In genomic region chr5:146948508-146949088, GRCm38 (mm10) we compare ENCODE assay signal across 8 mouse cellular contexts. TPM values are rescaled to one million over a fixed set of nuclear protein-coding genes. Genes with fewer than 3 reads are reported as not detected.
DNase-seq lines count a peak whose midpoint lies in the region; ATAC-seq and TF ChIP-seq lines count a peak whose summit lies in the region.

Gtf3a (plus strand) TSS chr5:146948657.

- no peaks in the 10 kb centered on the region for H3K27me3 ChIP-seq in hindbrain, embryonic 15.5 days

- H3K27ac ChIP-seq in hindbrain, embryonic 15.5 days (replicated peaks): peak within 1 kb of the TSS; percentile 78
- peak within 1 kb of the TSS; percentile 88 for H3K27ac ChIP-seq in left cerebral cortex, adult 2 months

- no peak for TF ChIP-seq CTCF in left cerebral cortex, adult 2 months (IDR thresholded peaks at IDR 0.05)

- H3K36me3 ChIP-seq in hindbrain, embryonic 15.5 days: peaks cover 25% of the 10 kb centered on the region

- 0% methylated on average over 61 of the region's 62 CpGs for WGBS in hindbrain, embryonic 15.5 days

- peak; percentile 95 for ATAC-seq in hindbrain, embryonic 15.5 days (ENCODE audit: low FRiP score, low read depth)
- ATAC-seq in megakaryocyte, adult 5-6 weeks (ENCODE audit: poor library complexity, severe bottlenecking): peak; percentile 86

- intact Hi-C loops in left cerebral cortex, adult 2 months (cut with DNase I): loop anchor here (1.0 kb wide), 1 partner anchor 11 kb away; no protein-coding TSS in a partner anchor

- H3K4me2 ChIP-seq in hindbrain, embryonic 15.5 days: peak within 1 kb of the TSS; percentile 95

- peak within 1 kb of the TSS; percentile 74 for H3K9ac ChIP-seq in hindbrain, embryonic 15.5 days

- H3K4me3 ChIP-seq in hindbrain, embryonic 15.5 days: peak within 1 kb of the TSS; percentile 66
- peak within 1 kb of the TSS; percentile 75 for H3K4me3 ChIP-seq in left cerebral cortex, adult 2 months

- H3K4me1 ChIP-seq in hindbrain, embryonic 15.5 days (replicated peaks): peaks cover 16% of the 10 kb centered on the region

- peak; percentile 89 for DNase-seq in adipocyte (ENCODE audit: low spot score)
- DNase-seq in cerebellum, postnatal 4 days (ENCODE audit: low spot score in 2 of 2): peak; percentile 54 to 78
- peak; percentile 74 for DNase-seq in gastrocnemius, adult 18-20 months (ENCODE audit: low spot score)
- DNase-seq in left cerebral cortex, adult 2 months (ENCODE audit: extremely low spot score in 1 of 2, low spot score in 2 of 2): peak; percentile 68 to 75
- peak; percentile 70 for DNase-seq in right cerebral cortex, adult 18-20 months
- peak; percentile 77 for DNase-seq in urinary bladder, postnatal 14 days (ENCODE audit: low spot score)

- H3K9me3 ChIP-seq in hindbrain, embryonic 15.5 days: no peaks in the 10 kb centered on the region

RNA-seq across cellular contexts. Expression of gene Gtf3a, which starts in this region (rescaled TPM):
- 10 to 100 TPM; 26.4 to 27.9 TPM for total RNA-seq in gastrocnemius, adult 18-20 months (2021)
- 107 and 112 TPM in 2 replicates for polyA plus RNA-seq in hindbrain, embryonic 15.5 days (2015; fragmentation: Nextera tagmentation; extraction: Ambion mirVana)
- 10 to 100 TPM; 25.3 to 26.0 TPM for total RNA-seq in left cerebral cortex, adult 2 months (2021)
- 67.9 and 73.6 TPM in 2 replicates for total RNA-seq in megakaryocyte, adult 5-6 weeks (2015)
- total RNA-seq in megakaryocyte, adult 5-6 weeks (2017): 93.2 and 95.0 TPM in 2 replicates

Comparison
In these comparisons a context has a peak if more than half of its experiments do, and no peak if none do; other contexts are left out.
1. Peak in every context shown above with its lines: DNase-seq, ATAC-seq, H3K4me3 ChIP-seq and H3K27ac ChIP-seq.